Mouse (Mus musculus) spleen, adult 12 weeks (tissue): Measurements from ENCODE around the gene Snrnp35.
A peak's percentile ranks its signal among the peaks of the same experiment; 100 is the strongest.

ENCODE experiments used
- DNase-seq: peaks from one replicate; pipeline ENCODE4 v3.0.0; 2022; ENCODE audit warnings: low spot score

The Snrnp35 gene

GRCm38 (mm10) chr5:124538813-124539792 lies 56.2 kb downstream of the Snrnp35 start:
- peak; percentile 30 for DNase-seq

GRCm38 (mm10) chr5:124539905-124540304 lies 57.0 kb downstream of the Snrnp35 start:
- DNase-seq: no peak

GRCm38 (mm10) chr5:124540383-124540786 lies 57.5 kb downstream of the Snrnp35 start, which contains the start of gene Tmed2:
Gene Tmed2, plus strand, starts transcription at chr5:124540695.
- peak; percentile 88 for DNase-seq
